Mouse (Mus musculus) neural tube, postnatal 0 days (tissue): ENCODE measurements around the gene Sez6l. TPM values are rescaled to one million over a fixed set of nuclear protein-coding genes. Genes with fewer than 3 reads are reported as not detected.

Experiments used
- polyA plus RNA-seq: library from polyadenylated mRNA; unstranded; fragments of >200 nt; fragmentation: Nextera tagmentation; extraction: Ambion mirVana; gene quantifications from 2 replicates; pipeline ENCODE4 v1.2.1, GENCODE M21; 2015

Sez6l gene
- polyA plus RNA-seq: 30.5 and 35.0 TPM in 2 replicates

GRCm38 (mm10) chr5:112576993-112577670 is at the start of gene Sez6l:
Gene Sez6l, minus strand, starts transcription at chr5:112577185.

DNA sequence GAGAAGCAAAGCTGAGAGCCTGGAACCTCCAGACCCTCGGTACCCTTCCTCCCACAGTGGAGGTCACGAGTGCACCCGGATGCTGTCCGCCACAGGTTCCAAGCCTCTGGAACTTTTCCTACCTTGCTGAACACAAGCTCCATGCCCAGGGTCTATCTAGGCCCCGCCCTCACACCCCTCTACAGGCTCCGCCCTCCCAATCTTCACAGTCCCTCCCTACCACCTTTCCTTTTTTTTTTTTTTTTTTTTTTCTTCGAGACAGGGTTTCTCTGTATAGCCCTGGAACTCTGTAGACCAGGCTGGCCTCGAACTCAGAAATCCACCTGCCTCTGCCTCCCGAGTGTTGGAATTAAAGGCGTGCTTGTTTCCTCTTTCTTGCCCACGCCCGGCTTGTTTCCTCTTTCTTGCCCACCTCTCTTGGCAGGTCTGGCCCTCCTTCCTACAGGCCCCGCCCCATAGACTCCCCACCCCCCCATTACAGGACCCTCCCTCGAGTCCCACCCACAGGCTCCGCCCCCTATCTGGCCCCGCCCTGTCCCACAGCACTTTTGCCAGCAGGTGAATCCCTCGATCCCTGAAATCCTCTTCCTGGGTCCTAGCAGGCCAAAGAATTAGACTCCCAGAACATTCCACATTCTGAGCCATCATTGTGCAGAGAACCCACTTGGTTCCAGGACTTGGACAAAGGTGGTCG is 128.1 kb downstream of the Sez6l start, which contains the start of gene Gm6588:
TSS of gene Gm6588 (plus strand) at position 680 of the 694 bp plus-strand sequence.

DNA sequence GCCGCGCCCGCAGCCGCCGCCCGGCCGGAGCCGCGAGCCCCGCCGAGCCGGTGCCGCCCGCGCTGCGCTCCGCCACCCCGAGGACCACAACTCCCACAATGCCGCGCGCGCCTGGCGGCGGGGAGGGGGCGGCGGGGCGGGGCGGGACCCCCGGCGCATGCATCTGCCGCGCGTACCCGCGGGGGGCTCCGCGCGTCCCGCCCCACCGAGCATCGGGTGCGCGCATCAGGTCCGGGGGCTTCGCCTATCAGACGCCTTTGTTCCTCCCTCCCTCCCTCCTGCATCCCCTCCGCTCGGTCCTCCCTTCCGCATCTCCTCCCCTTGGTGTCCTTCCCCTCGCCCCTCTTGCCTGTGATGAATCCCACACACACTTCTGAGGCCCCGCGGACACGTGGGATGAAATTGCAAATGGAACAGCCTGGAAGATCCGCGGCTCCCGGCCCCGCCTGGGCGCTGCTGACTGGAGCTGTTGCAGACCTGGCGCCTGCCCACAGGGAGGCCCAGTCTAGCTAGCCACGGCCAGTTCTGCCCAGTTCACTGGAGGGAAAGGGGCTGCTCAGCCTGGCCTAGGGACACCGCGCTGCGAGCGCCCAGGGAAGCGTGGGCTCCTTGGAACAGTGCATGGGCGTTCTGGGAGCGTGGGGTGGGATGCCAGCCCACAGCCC is 182.1 kb downstream of the Sez6l start, which contains the start of gene Asphd2:
TSS of gene Asphd2 (minus strand) at position 88 of the 665 bp plus-strand sequence.

Other genes starting within 250 kb of the Sez6l start
- gene Srrd, start 234.1 kb downstream of the Sez6l start, polyA plus RNA-seq: 60.9 and 66.8 TPM in 2 replicates
- gene Hps4, start 234.1 kb downstream of the Sez6l start, polyA plus RNA-seq: 30.9 and 31.9 TPM in 2 replicates
- 0.13 and 0.17 TPM in 2 replicates for gene Gm6583, start 221.2 kb downstream of the Sez6l start, polyA plus RNA-seq
- 103 and 116 TPM in 2 replicates for gene Asphd2, start 182.3 kb downstream of the Sez6l start, polyA plus RNA-seq
- 0.37 and 0.96 TPM in 2 replicates for gene Gm6588, start 127.8 kb downstream of the Sez6l start, polyA plus RNA-seq